Mouse (Mus musculus) intestine, embryonic 14.5 days (tissue): ENCODE measurements at regions not wholly inside any gene's neighbourhood (a gene's known extent, or its start where the extent isn't known, plus 50 kb on each side); places are given as distances from the start of the nearest gene placed in this dataset.

ENCODE experiments used
- ATAC-seq: fragments of 200-750 bp; cut with Nextera tagmentation; replicated peaks from 2 replicates; pipeline ENCODE4 v1.8.0; 2017; ENCODE audit warnings: low read depth, moderate number of reproducible peaks, moderate TSS enrichment, moderate library complexity; ENCODE audit not compliant: low FRiP score, low TSS enrichment
- DNase-seq: peaks from one replicate; pipeline ENCODE4 v3.0.0-alpha.2; 2018; ENCODE audit warnings: low spot score
- H3K27ac ChIP-seq: fragments of 300-500 bp; sonication (generic); 2 replicates; pipeline ENCODE4 v1.5.1; 2014; ENCODE audit warnings: low read depth, mild to moderate bottlenecking, control low read depth
- H3K27me3 ChIP-seq: fragments of 300-500 bp; sonication (generic); replicated peaks from 2 replicates; pipeline ENCODE4 v1.6.1; 2014; ENCODE audit warnings: low read length, control low read depth; ENCODE audit not compliant: control insufficient read depth, insufficient read depth
- H3K36me3 ChIP-seq: fragments of 300-500 bp; sonication (generic); 2 replicates; pipeline ENCODE4 v1.6.1; 2014; ENCODE audit warnings: low read length, control low read depth; ENCODE audit not compliant: control insufficient read depth, insufficient read depth
- H3K4me1 ChIP-seq: fragments of 300-500 bp; sonication (generic); replicated peaks from 2 replicates; pipeline ENCODE4 v1.6.1; 2014; ENCODE audit warnings: low read length, control low read depth, mixed read lengths; ENCODE audit not compliant: control insufficient read depth, insufficient read depth
- H3K4me2 ChIP-seq: fragments of 300-500 bp; sonication (generic); 2 replicates; pipeline ENCODE4 v1.6.1; 2014; ENCODE audit warnings: low read length
- H3K4me3 ChIP-seq: fragments of 300-500 bp; sonication (generic); 2 replicates; pipeline ENCODE4 v1.5.1; 2014; ENCODE audit warnings: low read depth, low read length, control low read depth, mixed read lengths
- H3K9ac ChIP-seq: fragments of 300-500 bp; sonication (generic); 2 replicates; pipeline ENCODE4 v1.6.1; 2014; ENCODE audit warnings: mild to moderate bottlenecking, low read length
- H3K9me3 ChIP-seq: fragments of 300-500 bp; sonication (generic); 2 replicates; pipeline ENCODE4 v1.6.1; 2016; ENCODE audit warnings: low read length, control low read depth; ENCODE audit not compliant: control insufficient read depth
- WGBS: fragments of 180-500 bp; shearing (Covaris S2); extraction: QIAGEN DNeasy Blood & Tissue Kit; methylation state at CpG from one replicate; pipeline ENCODE4 v1.1.7; 2014; 5-methylcytosine and 5-hydroxymethylcytosine counted together

GRCm38 (mm10) chr17:47210441-47211196 is 158.1 kb upstream of the Mrps10 start:
- no peak for DNase-seq
- no peaks in the 10 kb centered on the region for H3K36me3 ChIP-seq
- no peak for ATAC-seq
- no peak overlapping the region for H3K27ac ChIP-seq
- no peak overlapping the region for H3K4me2 ChIP-seq
- no peaks in the 10 kb centered on the region for H3K27me3 ChIP-seq
- 73% methylated on average over 22 of the region's 22 CpGs for WGBS
- no peaks in the 10 kb centered on the region for H3K9me3 ChIP-seq
- no peak overlapping the region for H3K4me3 ChIP-seq
- H3K4me1 ChIP-seq = no peaks in the 10 kb centered on the region
- H3K9ac ChIP-seq = no peak overlapping the region

GRCm38 (mm10) chr17:47208886-47209585 is 159.7 kb upstream of the Mrps10 start:
- Histone ChIP-seq H3K4me1 (0 out of 2 replicates have a peak, but pooled peaks cover 1% of the 10 kb centered on the region), H3K9ac (no peak overlapping the region), H3K9me3 (no peaks in the 10 kb centered on the region), H3K4me3 (no peak overlapping the region), H3K27me3 (no peaks in the 10 kb centered on the region), H3K4me2 (no peak overlapping the region), H3K27ac (no peak overlapping the region), H3K36me3 (no peaks in the 10 kb centered on the region)
- no peak for DNase-seq
- ATAC-seq = no peak
- WGBS = 76% methylated on average over 16 of the region's 16 CpGs

DNA sequence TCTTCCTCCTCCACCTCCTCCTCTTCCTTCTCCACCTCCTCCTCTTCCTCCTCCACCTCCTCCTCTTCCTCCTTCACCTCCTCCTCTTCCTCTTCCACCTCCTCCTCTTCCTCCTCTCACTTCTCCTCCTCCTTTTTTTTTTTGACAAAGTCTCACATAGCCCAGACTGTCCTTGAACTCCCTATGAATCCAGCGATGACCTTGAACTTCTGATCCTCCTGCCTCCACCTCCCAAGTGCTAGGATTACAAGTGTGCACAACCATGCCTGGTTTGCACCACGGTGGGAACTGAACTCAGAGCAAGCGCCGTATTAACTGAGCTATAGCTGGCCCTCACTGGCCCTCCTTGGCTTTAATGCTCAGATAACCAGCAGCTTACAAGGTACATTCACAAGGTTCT is 161.2 kb upstream of the Mrps10 start:
- no peaks in the 10 kb centered on the region for H3K27me3 ChIP-seq
- H3K4me3 ChIP-seq = no peak overlapping the region
- H3K36me3 ChIP-seq = no peaks in the 10 kb centered on the region
- H3K4me1 ChIP-seq = 0 out of 2 replicates have a peak, but pooled peaks cover 4% of the 10 kb centered on the region
- no peak overlapping the region for H3K4me2 ChIP-seq
- no peaks in the 10 kb centered on the region for H3K9me3 ChIP-seq
- ATAC-seq (no peak), DNase-seq (no peak)
- 93% methylated on average over 4 of the region's 4 CpGs for WGBS
- no peak overlapping the region for H3K27ac ChIP-seq
- no peak overlapping the region for H3K9ac ChIP-seq

DNA sequence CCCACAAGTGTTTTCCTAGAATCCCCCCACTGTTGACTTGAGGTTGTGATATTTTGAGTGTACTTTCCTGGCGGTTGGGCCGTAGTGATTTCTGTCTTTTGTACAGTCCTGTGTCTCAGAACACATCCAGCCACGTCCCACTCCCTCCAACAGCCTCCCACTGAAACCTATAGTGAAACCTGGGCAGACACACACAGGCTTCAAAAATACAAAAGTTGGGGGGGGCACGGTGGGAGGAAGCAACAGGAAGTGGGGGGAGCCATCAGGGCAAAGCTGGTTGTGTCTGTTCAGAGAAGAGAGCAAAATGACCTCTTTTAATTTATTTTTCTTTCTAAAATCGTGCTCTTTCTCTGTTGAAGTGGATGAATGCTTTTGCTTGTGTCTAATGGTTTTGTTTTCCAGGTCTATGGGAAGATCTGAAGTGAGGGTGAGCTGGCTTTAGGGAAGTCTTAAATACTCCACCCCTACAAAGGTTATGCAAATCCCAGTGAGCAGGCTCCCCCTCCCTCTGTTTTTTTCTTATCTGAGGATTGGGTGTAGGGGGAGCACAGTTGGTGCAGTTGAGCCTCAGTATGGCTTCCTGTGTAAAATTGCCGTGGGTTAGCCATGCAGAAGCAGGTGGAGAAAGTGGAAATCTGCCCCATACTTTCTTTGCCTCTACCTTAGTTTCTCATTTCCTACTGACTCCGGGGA is 164.1 kb upstream of the Mrps10 start:
- 68% methylated on average over 7 of the region's 7 CpGs for WGBS
- ATAC-seq = no peak
- no peak overlapping the region for H3K27ac ChIP-seq

GRCm38 (mm10) chr17:47199206-47199605 is 169.5 kb upstream of the Mrps10 start:
- Histone ChIP-seq H3K4me2 (no peak overlapping the region), H3K27me3 (no peaks in the 10 kb centered on the region), H3K27ac (no peak overlapping the region), H3K9me3 (no peaks in the 10 kb centered on the region), H3K4me3 (no peak overlapping the region), H3K4me1 (0 out of 2 replicates have a peak, but pooled peaks cover 4% of the 10 kb centered on the region), H3K36me3 (no peaks in the 10 kb centered on the region), H3K9ac (no peak overlapping the region)
- no peak for ATAC-seq
- DNase-seq = no peak
- WGBS = 94% methylated on average over 10 of the region's 10 CpGs

More for the DNA sequence above, 164.1 kb upstream of the Mrps10 start:
- Histone ChIP-seq H3K4me1 (0 out of 2 replicates have a peak, but pooled peaks cover 4% of the 10 kb centered on the region), H3K27me3 (no peaks in the 10 kb centered on the region), H3K9me3 (no peaks in the 10 kb centered on the region), H3K4me2 (no peak overlapping the region), H3K9ac (no peak overlapping the region), H3K36me3 (no peaks in the 10 kb centered on the region), H3K4me3 (no peak overlapping the region)
- DNase-seq = no peak

DNA sequence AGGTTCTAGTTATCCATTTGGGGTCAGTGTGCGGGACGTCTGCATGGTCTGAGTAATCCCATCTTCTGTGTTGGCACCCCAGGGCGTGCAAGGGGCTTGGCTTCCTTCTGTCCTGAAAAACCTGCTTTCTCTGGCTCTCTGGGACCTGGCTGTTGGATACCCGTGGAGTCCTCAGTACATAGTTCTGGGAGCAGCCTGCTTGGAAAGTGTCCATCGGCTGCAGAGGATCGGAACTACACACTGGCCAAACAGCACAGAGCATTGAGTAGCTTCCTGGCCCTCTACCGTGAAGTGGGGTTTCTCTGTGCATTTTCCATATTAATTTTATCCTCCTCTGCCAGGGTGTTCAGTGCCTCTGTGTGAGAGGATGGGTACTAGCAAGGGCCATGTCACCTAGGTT is 170.7 kb upstream of the Mrps10 start:
- WGBS = 61% methylated on average over 7 of the region's 7 CpGs
- Histone ChIP-seq H3K4me2 (no peak overlapping the region), H3K27ac (no peak overlapping the region), H3K4me3 (no peak overlapping the region), H3K4me1 (no peaks in the 10 kb centered on the region), H3K9ac (no peak overlapping the region), H3K36me3 (no peaks in the 10 kb centered on the region; the same call in 1 of the 2 replicates), H3K27me3 (no peaks in the 10 kb centered on the region), H3K9me3 (no peaks in the 10 kb centered on the region)
- DNase-seq (no peak), ATAC-seq (no peak)

DNA sequence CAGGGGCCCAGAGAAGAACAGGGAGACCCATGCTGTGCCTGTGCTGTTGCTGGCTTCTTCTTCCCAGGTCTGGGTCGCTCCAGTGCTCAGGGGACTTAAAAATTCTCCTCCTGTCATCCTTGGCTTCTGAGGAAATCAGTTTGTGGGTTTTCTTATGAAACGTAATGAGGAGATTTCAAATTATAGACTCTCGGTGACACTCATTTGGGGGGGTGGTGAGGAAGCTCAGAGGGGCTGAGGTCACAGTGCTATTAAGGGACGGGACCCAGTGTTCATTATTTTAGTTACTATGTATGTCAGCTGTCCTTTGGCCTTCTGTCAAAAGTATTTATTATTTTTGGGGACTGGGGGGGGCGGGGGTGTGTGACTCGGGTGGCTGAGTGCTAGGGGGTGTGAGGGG is 171.7 kb upstream of the Mrps10 start:
- ATAC-seq (no peak), DNase-seq (no peak)
- no peaks in the 10 kb centered on the region for H3K4me1 ChIP-seq
- WGBS = 60% methylated on average over 6 of the region's 6 CpGs
- H3K4me3 ChIP-seq = no peak overlapping the region
- H3K4me2 ChIP-seq = no peak overlapping the region
- no peak overlapping the region for H3K9ac ChIP-seq
- H3K9me3 ChIP-seq = no peaks in the 10 kb centered on the region
- no peaks in the 10 kb centered on the region for H3K27me3 ChIP-seq
- H3K27ac ChIP-seq = no peak overlapping the region
- peaks cover 3% of the 10 kb centered on the region for H3K36me3 ChIP-seq

GRCm38 (mm10) chr17:47195981-47196380 is 172.7 kb upstream of the Mrps10 start:
- 76% methylated on average over 7 of the region's 7 CpGs for WGBS
- Histone ChIP-seq H3K27ac (no peak overlapping the region), H3K4me1 (no peaks in the 10 kb centered on the region), H3K9ac (no peak overlapping the region), H3K9me3 (no peaks in the 10 kb centered on the region), H3K27me3 (no peaks in the 10 kb centered on the region), H3K4me2 (no peak overlapping the region), H3K36me3 (peaks cover 5% of the 10 kb centered on the region), H3K4me3 (no peak overlapping the region)
- no peak for ATAC-seq
- no peak for DNase-seq
